Mouse (Mus musculus) embryonic stem cell, embryonic (primary cell): Measurements from ENCODE around the gene Dck.

Source experiments
- CTCF ChIA-PET, 4 experiments: fragments of 300-600 bp in 2 of 4; fragments of 350-600 bp in 2 of 4; sonication (Branson Sonifier 250); formaldehyde crosslinking; loops; one replicate each; lab custom pipeline; 2022; ENCODE audit warnings: inconsistent platforms in 2 of 4; lab: Charles Lee
- POLR2A ChIA-PET, 4 experiments: fragments of 300-600 bp in 2 of 4; fragments of 350-600 bp in 2 of 4; sonication (Branson Sonifier 250); formaldehyde crosslinking; loops; one replicate each; lab custom pipeline; 2022; ENCODE audit warnings: antibody characterized with exemption in 4 of 4, inconsistent platforms in 1 of 4; lab: Charles Lee

The Dck gene

GRCm38 (mm10) chr5:88766121-88766520 is 1.3 kb downstream of the Dck start:
- CTCF ChIA-PET = no interaction called here
- POLR2A ChIA-PET = interaction anchor here (0.5 to 3.6 kb wide), 26 partner anchors 8 to 447 kb away, joined by 3 to 55 read pairs (median 4); partner anchors contain the start of genes Mob1b (in 3 of the 4) and Utp3 (in 2 of the 4)

- ChIA-PET POLR2A (interaction anchor here in 3 of 4 experiments (0.6 to 3.6 kb wide), 16 partner anchors 8 to 213 kb away, joined by 3 to 55 read pairs (median 4); partner anchors contain the start of genes Mob1b (in 2 of the 3) and Utp3 (in 1 of the 3)), CTCF (no interaction called here)
Observed at GRCm38 (mm10) chr5:88766863-88767262, 2.1 kb downstream of the Dck start.

GRCm38 (mm10) chr5:88768201-88768600 is 3.4 kb downstream of the Dck start:
- CTCF ChIA-PET = interaction anchor here in 1 of 4 experiments (0.6 kb wide), 1 partner anchor 39 kb away, joined by 4 read pairs; no protein-coding TSS in a partner anchor

GRCm38 (mm10) chr5:88782072-88782765 is 17.4 kb downstream of the Dck start:
- POLR2A ChIA-PET = interaction anchor here in 2 of 4 experiments (0.9 to 4.5 kb wide), 9 partner anchors 11 to 62 kb away, joined by 3 to 16 read pairs (median 4); partner anchors contain the start of genes Dck (in 2 of the 2) and Mob1b (in 1 of the 2)

More at GRCm38 (mm10) chr5:88768201-88768600, 3.4 kb downstream of the Dck start:
- POLR2A ChIA-PET = interaction anchor here in 2 of 4 experiments (0.6 to 2.0 kb wide), 8 partner anchors 10 to 213 kb away, joined by 3 to 9 read pairs (median 4); no protein-coding TSS in a partner anchor

GRCm38 (mm10) chr5:88785059-88785458 is 20.3 kb downstream of the Dck start:
- POLR2A ChIA-PET = interaction anchor here in 2 of 4 experiments (0.6 to 4.5 kb wide), 4 partner anchors 12 to 20 kb away, joined by 3 to 16 read pairs (median 6); partner anchors contain the start of gene Dck (in 2 of the 2)
- CTCF ChIA-PET = interaction anchor here in 2 of 4 experiments (0.7 to 0.9 kb wide), 3 partner anchors 77 to 1711 kb away, joined by 3 to 7 read pairs (median 6); no protein-coding TSS in a partner anchor

More at GRCm38 (mm10) chr5:88782072-88782765, 17.4 kb downstream of the Dck start:
- CTCF ChIA-PET = interaction anchor here in 1 of 4 experiments (1.4 kb wide), 1 partner anchor 9 kb away, joined by 7 read pairs; no protein-coding TSS in a partner anchor

- CTCF ChIA-PET = interaction anchor here (0.6 to 1.8 kb wide), 12 partner anchors 10 to 597 kb away, joined by 3 to 10 read pairs (median 4); partner anchors contain the start of gene Dck (in 1 of the 4)
- POLR2A ChIA-PET = interaction anchor here in 3 of 4 experiments (0.8 to 3.3 kb wide), 5 partner anchors 10 to 70 kb away, joined by 3 to 11 read pairs (median 5); partner anchors contain the start of genes Dck (in 2 of the 3) and Mob1b (in 1 of the 3)
Observed at GRCm38 (mm10) chr5:88790675-88791074, 25.9 kb downstream of the Dck start.

GRCm38 (mm10) chr5:88791256-88792245 is 26.8 kb downstream of the Dck start:
- CTCF ChIA-PET = interaction anchor here (0.5 to 2.1 kb wide), 62 partner anchors 9 to 1403 kb away, joined by 3 to 18 read pairs (median 4); partner anchors contain the start of gene Dck (in 2 of the 4)
- POLR2A ChIA-PET = interaction anchor here in 3 of 4 experiments (0.7 to 3.3 kb wide), 6 partner anchors 17 to 71 kb away, joined by 3 to 11 read pairs (median 4); partner anchors contain the start of genes Dck (in 3 of the 3) and Mob1b (in 1 of the 3)

GRCm38 (mm10) chr5:88793676-88794075 is 28.9 kb downstream of the Dck start:
- CTCF ChIA-PET = no interaction called here
- POLR2A ChIA-PET = interaction anchor here in 1 of 4 experiments (0.7 kb wide), 1 partner anchor 11 kb away, joined by 5 read pairs; no protein-coding TSS in a partner anchor

GRCm38 (mm10) chr5:88795910-88796584 is 31.3 kb downstream of the Dck start:
- ChIA-PET CTCF (interaction anchor here in 2 of 4 experiments (0.6 kb wide), 2 partner anchors 1362 to 1522 kb away, joined by 4 to 5 read pairs; no protein-coding TSS in a partner anchor), POLR2A (no interaction called here)

GRCm38 (mm10) chr5:88796588-88796987 is 31.8 kb downstream of the Dck start:
- ChIA-PET CTCF (interaction anchor here in 1 of 4 experiments (0.6 kb wide), 1 partner anchor 1361 kb away, joined by 4 read pairs; no protein-coding TSS in a partner anchor), POLR2A (no interaction called here)

GRCm38 (mm10) chr5:88797121-88797520 is 32.3 kb downstream of the Dck start:
- ChIA-PET CTCF (no interaction called here), POLR2A (interaction anchor here in 1 of 4 experiments (0.5 to 0.7 kb wide), 2 partner anchors 12 to 40 kb away, joined by 3 to 4 read pairs; no protein-coding TSS in a partner anchor)

GRCm38 (mm10) chr5:88805616-88806015 is 40.8 kb downstream of the Dck start:
- ChIA-PET CTCF (interaction anchor here in 1 of 4 experiments (1.8 kb wide), 1 partner anchor 14 kb away, joined by 4 read pairs; no protein-coding TSS in a partner anchor), POLR2A (no interaction called here)

- CTCF ChIA-PET = interaction anchor here in 2 of 4 experiments (1.7 to 1.8 kb wide), 1 partner anchor 15 kb away, joined by 4 read pairs; no protein-coding TSS in a partner anchor
- POLR2A ChIA-PET = no interaction called here
Observed at GRCm38 (mm10) chr5:88806278-88806677, 41.5 kb downstream of the Dck start.

GRCm38 (mm10) chr5:88807342-88807741 is 42.5 kb downstream of the Dck start:
- CTCF ChIA-PET = interaction anchor here in 3 of 4 experiments (0.5 to 1.7 kb wide), 6 partner anchors 16 to 57 kb away, joined by 3 to 15 read pairs (median 4); no protein-coding TSS in a partner anchor

GRCm38 (mm10) chr5:88813188-88813587 is 48.4 kb downstream of the Dck start:
- CTCF ChIA-PET = no interaction called here

More at GRCm38 (mm10) chr5:88807342-88807741, 42.5 kb downstream of the Dck start:
- POLR2A ChIA-PET = interaction anchor here in 2 of 4 experiments (0.6 to 1.4 kb wide), 3 partner anchors 41 to 699 kb away, joined by 3 to 5 read pairs (median 5); partner anchors contain the start of gene Dck (in 1 of the 2)

GRCm38 (mm10) chr5:88814552-88814951 is 49.8 kb downstream of the Dck start:
- CTCF ChIA-PET = no interaction called here

More at GRCm38 (mm10) chr5:88813188-88813587, 48.4 kb downstream of the Dck start:
- POLR2A ChIA-PET = interaction anchor here in 2 of 4 experiments (0.6 to 0.7 kb wide), 2 partner anchors 208 to 270 kb away, joined by 3 read pairs; no protein-coding TSS in a partner anchor

More at GRCm38 (mm10) chr5:88814552-88814951, 49.8 kb downstream of the Dck start:
- POLR2A ChIA-PET = interaction anchor here in 2 of 4 experiments (0.6 to 1.4 kb wide), 2 partner anchors 50 to 78 kb away, joined by 3 read pairs; partner anchors contain the start of gene Dck (in 1 of the 2)
